Mouse (Mus musculus) kidney, postnatal 4 days (tissue): ENCODE measurements around the gene Gm20388.

Source experiments
- DNase-seq, 2 experiments: peaks; one replicate each; pipeline ENCODE4 v3.0.0; 2021; ENCODE audit warnings: mixed read lengths in 2 of 2

Gene Gm20388

GRCm38 (mm10) chr8:122319708-122320075 lies 2409.1 kb downstream of the Gm20388 start:
- no peak for DNase-seq

GRCm38 (mm10) chr8:122320541-122320940 lies 2409.9 kb downstream of the Gm20388 start:
- no peak for DNase-seq

- no peak for DNase-seq
Observed at GRCm38 (mm10) chr8:122321455-122321921, 2410.8 kb downstream of the Gm20388 start.

- no peak for DNase-seq
Observed at GRCm38 (mm10) chr8:122322126-122322525, 2411.5 kb downstream of the Gm20388 start.

- peak in 1 of 2 experiments; percentile 22 for DNase-seq
Observed at GRCm38 (mm10) chr8:122322792-122323191, 2412.2 kb downstream of the Gm20388 start.

- peak; percentile 66 to 76 for DNase-seq
Observed at GRCm38 (mm10) chr8:122323951-122324402, 2413.3 kb downstream of the Gm20388 start.

- DNase-seq: no peak
Observed at GRCm38 (mm10) chr8:122325196-122325595, 2414.6 kb downstream of the Gm20388 start.

- no peak for DNase-seq
Observed at GRCm38 (mm10) chr8:122326114-122326542, 2415.5 kb downstream of the Gm20388 start.

- DNase-seq: no peak
Observed at GRCm38 (mm10) chr8:122329072-122329471, 2418.4 kb downstream of the Gm20388 start.

- no peak for DNase-seq
Observed at GRCm38 (mm10) chr8:122329553-122330239, 2419.1 kb downstream of the Gm20388 start.

- DNase-seq: no peak
Observed at GRCm38 (mm10) chr8:122330446-122331133, 2419.9 kb downstream of the Gm20388 start.

GRCm38 (mm10) chr8:122331134-122331523 lies 2420.5 kb downstream of the Gm20388 start:
- peak; percentile 78 to 87 for DNase-seq

GRCm38 (mm10) chr8:122332753-122333506 lies 2422.3 kb downstream of the Gm20388 start:
- peak; percentile 90 for DNase-seq

- no peak for DNase-seq
Observed at GRCm38 (mm10) chr8:122333531-122333930, 2422.9 kb downstream of the Gm20388 start.

GRCm38 (mm10) chr8:122334791-122335490 lies 2424.3 kb downstream of the Gm20388 start:
- peak in 1 of 2 experiments; percentile 31 for DNase-seq

- DNase-seq: no peak
Observed at GRCm38 (mm10) chr8:122335638-122336250, 2425.1 kb downstream of the Gm20388 start.

GRCm38 (mm10) chr8:122336251-122336910 lies 2425.7 kb downstream of the Gm20388 start:
- peak; percentile 72 to 82 for DNase-seq

GRCm38 (mm10) chr8:122338852-122339251 lies 2428.2 kb downstream of the Gm20388 start:
- peak in 1 of 2 experiments; percentile 47 for DNase-seq

GRCm38 (mm10) chr8:122340761-122341160 lies 2430.1 kb downstream of the Gm20388 start:
- no peak for DNase-seq

- no peak for DNase-seq
Observed at GRCm38 (mm10) chr8:122341790-122342189, 2431.1 kb downstream of the Gm20388 start.

- no peak for DNase-seq
Observed at GRCm38 (mm10) chr8:122342362-122342761, 2431.7 kb downstream of the Gm20388 start.
